ENCODE assay signal across 27 mouse cellular contexts in genomic region chr6:143402766-143403165, GRCm38 (mm10).
"Had no signal": no experiment of that assay in that cellular context is flagged by ENCODE, and none has a peak within 500 bp of the region (broad histone marks: within the 10 kb centered on the region; RNA-seq: fewer than 3 reads in every experiment).

No protein-coding gene starts in this region.

- H3K4me1 ChIP-seq: embryonic facial prominence, embryonic 12.5 days; embryonic facial prominence, embryonic 13.5 days; embryonic facial prominence, embryonic 15.5 days had no signal

- H3K27ac ChIP-seq: embryonic facial prominence, embryonic 10.5 days; embryonic facial prominence, embryonic 12.5 days; embryonic facial prominence, embryonic 13.5 days; embryonic facial prominence, embryonic 15.5 days; forebrain, embryonic 10.5 days; forebrain, embryonic 12.5 days; forebrain, embryonic 15.5 days; gastrocnemius, adult 2 months; heart, adult 2 months had no signal

- H3K9ac ChIP-seq: embryonic facial prominence, embryonic 12.5 days; embryonic facial prominence, embryonic 13.5 days; embryonic facial prominence, embryonic 15.5 days; forebrain, embryonic 12.5 days; forebrain, embryonic 15.5 days; forebrain, postnatal 0 days had no signal

- H3K36me3 ChIP-seq: embryonic facial prominence, embryonic 10.5 days; embryonic facial prominence, embryonic 12.5 days; embryonic facial prominence, embryonic 13.5 days; embryonic facial prominence, embryonic 15.5 days; forebrain, embryonic 10.5 days; forebrain, embryonic 12.5 days; forebrain, embryonic 15.5 days had no signal

- H3K9me3 ChIP-seq: embryonic facial prominence, embryonic 10.5 days; embryonic facial prominence, embryonic 12.5 days; embryonic facial prominence, embryonic 13.5 days; embryonic facial prominence, embryonic 15.5 days; forebrain, embryonic 10.5 days; forebrain, embryonic 12.5 days; forebrain, embryonic 15.5 days had no signal

- DNase-seq: cerebellum, adult 2 months; cerebellum, adult 8-10 months; cerebellum, adult 9-10 months; cerebellum, adult 9-11 months; cerebellum, postnatal 10 days; cerebellum, postnatal 14 days; cerebellum, postnatal 25 days; cerebellum, postnatal 36 days; embryo, embryonic 11 days; forebrain, postnatal 0 days; gastrocnemius, adult 2 months; gastrocnemius, postnatal 10 days; gastrocnemius, postnatal 14 days; gastrocnemius, postnatal 25 days; gastrocnemius, postnatal 36 days; heart, adult 18-20 months; heart, adult 2 months had no signal

- H3K4me3 ChIP-seq: embryonic facial prominence, embryonic 10.5 days; embryonic facial prominence, embryonic 12.5 days; embryonic facial prominence, embryonic 13.5 days; embryonic facial prominence, embryonic 15.5 days; erythroblast, embryonic 14.5 days; forebrain, embryonic 10.5 days; forebrain, embryonic 12.5 days; forebrain, embryonic 15.5 days; gastrocnemius, adult 2 months; heart, adult 2 months had no signal

- H3K4me2 ChIP-seq: embryonic facial prominence, embryonic 12.5 days; embryonic facial prominence, embryonic 13.5 days; embryonic facial prominence, embryonic 15.5 days; forebrain, embryonic 12.5 days; forebrain, embryonic 15.5 days had no signal

- H3K27me3 ChIP-seq: embryonic facial prominence, embryonic 12.5 days; forebrain, embryonic 15.5 days had no signal

- ATAC-seq: forebrain, embryonic 14.5 days; forebrain, embryonic 15.5 days; forebrain, embryonic 16.5 days; forebrain, postnatal 0 days had no signal
